Mouse (Mus musculus): ENCODE data around the gene Vbp1. TPM values are rescaled to one million over a fixed set of nuclear protein-coding genes. Genes with fewer than 3 reads are reported as not detected.
A peak's percentile ranks its signal among the peaks of the same experiment; 100 is the strongest.
"Not testable (repeated sequence)": the region's sequence is repeated elsewhere in the genome, so short reads cannot be mapped to it uniquely, and the experiment has no call there.

The Vbp1 gene
- total RNA-seq (2012; rRNA removed) (71.6 and 81.4 TPM in 2 replicates), polyA plus RNA-seq (2012; ENCODE audit: insufficient read depth in 1 of 2, insufficient read length in 2 of 2, low read depth in 1 of 2, low replicate concordance in 2 of 2, missing spikeins in 1 of 2) (10 to 100 TPM in 1 of 2 experiments, not detected in 1; 61.9 TPM)

GRCm38 (mm10) chrX:75514179-75514972, at the start of gene Vbp1:
TSS of gene Vbp1 (plus strand) at chrX:75514299.
- peak within 1 kb of the TSS; percentile 89 for H3K27ac ChIP-seq (ENCODE audit: control insufficient read depth, low read depth, low read length)
- H3K9ac ChIP-seq (ENCODE audit: control insufficient read depth, low read depth, low read length, poor library complexity, severe bottlenecking), result peak within 1 kb of the TSS; percentile 86
- H3K79me2 ChIP-seq (ENCODE audit: control insufficient read depth, insufficient read depth, low read length, poor library complexity), result peaks cover 14% of the 10 kb centered on the region
- peaks cover 3 to 8% of the 10 kb centered on the region in 2 experiments for H3K36me3 ChIP-seq (ENCODE audit: control insufficient read depth in 1 of 2, insufficient read depth in 2 of 2, low read length in 2 of 2)
- H3K9me3 ChIP-seq (replicated peaks; ENCODE audit: insufficient read depth, low read length), result no peaks in the 10 kb centered on the region
- H3K4me1 ChIP-seq (ENCODE audit: control insufficient read depth in 1 of 2, insufficient read depth in 2 of 2, low read length in 2 of 2), result no peaks in the 10 kb centered on the region; a peak in 1 of 4 replicates
- peak; percentile 93 for DNase-seq (ENCODE audit: low read depth, low spot score)
- TF ChIP-seq E2F4 (IDR thresholded peaks at IDR 0.05; ENCODE audit: borderline replicate concordance, low read depth, low read length) (no peak), POLR2AphosphoS2 (IDR thresholded peaks at IDR 0.05; ENCODE audit: low read length) (peak; percentile 54; the same call in 1 of the 2 replicates), ZMIZ1 (IDR thresholded peaks at IDR 0.05; ENCODE audit: low read depth, low read length) (peak; percentile 67; the same call in 1 of the 2 replicates), GATA1 (IDR thresholded peaks at IDR 0.05; ENCODE audit: low read depth, low read length) (0 out of 2 replicates have a peak, but pooled peaks have one; percentile 1), TBP (IDR thresholded peaks at IDR 0.05; ENCODE audit: low read depth, low read length) (peak; percentile 84), POLR2AphosphoS5 (IDR thresholded peaks at IDR 0.05; ENCODE audit: borderline replicate concordance, low read depth, low read length) (peak; percentile 20; the same call in 1 of the 2 replicates), TCF12 (IDR thresholded peaks at IDR 0.05; ENCODE audit: low read depth, low read length) (0 out of 2 replicates have a peak, but pooled peaks have one; percentile 11), MEF2A (IDR thresholded peaks at IDR 0.05; ENCODE audit: extremely low read depth, insufficient replicate concordance, low read depth, low read length, poor library complexity, severe bottlenecking) (no peak), CHD2 (IDR thresholded peaks at IDR 0.05; ENCODE audit: low read length) (peak; percentile 30; the same call in 1 of the 2 replicates), ELF1 (IDR thresholded peaks at IDR 0.05; ENCODE audit: low read depth, low read length) (peak; percentile 45), CHD1 (IDR thresholded peaks at IDR 0.05; ENCODE audit: low read depth, low read length) (no peak), USF1 (IDR thresholded peaks at IDR 0.05; ENCODE audit: low read depth, low read length) (peak; percentile 28; the same call in 1 of the 2 replicates), HCFC1 (IDR thresholded peaks at IDR 0.05; ENCODE audit: low read depth, low read length) (peak; percentile 72; the same call in 1 of the 2 replicates), NELFE (IDR thresholded peaks at IDR 0.05; ENCODE audit: low read depth, low read length) (peak; percentile 81), POLR2A (IDR thresholded peaks at IDR 0.05; ENCODE audit: control insufficient read depth in 1 of 2, insufficient read depth in 1 of 2, low read depth in 1 of 2, low read length in 2 of 2, poor library complexity in 1 of 2) (peak in 1 of 2 experiments; percentile 83; a peak in 2 of 4 replicates)
- H3K27me3 ChIP-seq (ENCODE audit: control insufficient read depth in 1 of 2, insufficient read depth in 2 of 2, low read length in 2 of 2), result no peaks in the 10 kb centered on the region
- peak within 1 kb of the TSS; percentile 86 to 99 for H3K4me3 ChIP-seq (ENCODE audit: control insufficient read depth in 1 of 2, insufficient read depth in 1 of 2, low read depth in 2 of 2, low read length in 2 of 2)

DNA sequence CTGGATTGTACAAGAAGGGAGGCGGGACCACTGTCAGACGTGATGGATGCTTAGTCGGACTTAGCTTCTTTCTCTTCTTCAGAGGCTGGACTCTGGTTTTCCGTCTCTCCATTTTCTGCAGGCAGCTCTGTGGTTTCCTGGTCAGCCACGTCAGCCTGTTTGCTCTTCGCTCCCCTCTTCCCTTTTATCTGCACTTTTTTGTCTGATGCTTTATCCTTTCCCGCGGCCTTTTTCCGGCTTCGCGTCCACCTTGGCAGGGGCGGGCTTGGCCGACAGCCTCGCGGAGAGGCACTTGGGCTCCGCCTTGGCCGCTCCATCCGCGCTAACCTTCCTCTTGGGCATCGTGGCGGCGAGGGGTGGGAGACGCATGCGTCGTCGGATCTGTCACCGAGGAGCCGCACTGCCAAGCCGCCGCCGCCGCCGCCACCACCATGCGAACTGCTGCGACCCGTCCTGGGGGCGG, 38.9 kb upstream of the Vbp1 start:
- not testable (repeated sequence) for DNase-seq (ENCODE audit: low read depth, low spot score); H3K27ac ChIP-seq (ENCODE audit: control insufficient read depth, low read depth, low read length); H3K4me1 ChIP-seq (ENCODE audit: control insufficient read depth in 1 of 2, insufficient read depth in 2 of 2, low read length in 2 of 2); H3K4me3 ChIP-seq (ENCODE audit: control insufficient read depth in 1 of 2, insufficient read depth in 1 of 2, low read depth in 2 of 2, low read length in 2 of 2); H3K9me3 ChIP-seq (replicated peaks; ENCODE audit: insufficient read depth, low read length); H3K36me3 ChIP-seq (ENCODE audit: control insufficient read depth in 1 of 2, insufficient read depth in 2 of 2, low read length in 2 of 2); H3K79me2 ChIP-seq (ENCODE audit: control insufficient read depth, insufficient read depth, low read length, poor library complexity); H3K27me3 ChIP-seq (ENCODE audit: control insufficient read depth in 1 of 2, insufficient read depth in 2 of 2, low read length in 2 of 2); H3K9ac ChIP-seq (ENCODE audit: control insufficient read depth, low read depth, low read length, poor library complexity, severe bottlenecking)
